7 mouse cellular contexts compared by ENCODE assay signal in the genomic region with DNA sequence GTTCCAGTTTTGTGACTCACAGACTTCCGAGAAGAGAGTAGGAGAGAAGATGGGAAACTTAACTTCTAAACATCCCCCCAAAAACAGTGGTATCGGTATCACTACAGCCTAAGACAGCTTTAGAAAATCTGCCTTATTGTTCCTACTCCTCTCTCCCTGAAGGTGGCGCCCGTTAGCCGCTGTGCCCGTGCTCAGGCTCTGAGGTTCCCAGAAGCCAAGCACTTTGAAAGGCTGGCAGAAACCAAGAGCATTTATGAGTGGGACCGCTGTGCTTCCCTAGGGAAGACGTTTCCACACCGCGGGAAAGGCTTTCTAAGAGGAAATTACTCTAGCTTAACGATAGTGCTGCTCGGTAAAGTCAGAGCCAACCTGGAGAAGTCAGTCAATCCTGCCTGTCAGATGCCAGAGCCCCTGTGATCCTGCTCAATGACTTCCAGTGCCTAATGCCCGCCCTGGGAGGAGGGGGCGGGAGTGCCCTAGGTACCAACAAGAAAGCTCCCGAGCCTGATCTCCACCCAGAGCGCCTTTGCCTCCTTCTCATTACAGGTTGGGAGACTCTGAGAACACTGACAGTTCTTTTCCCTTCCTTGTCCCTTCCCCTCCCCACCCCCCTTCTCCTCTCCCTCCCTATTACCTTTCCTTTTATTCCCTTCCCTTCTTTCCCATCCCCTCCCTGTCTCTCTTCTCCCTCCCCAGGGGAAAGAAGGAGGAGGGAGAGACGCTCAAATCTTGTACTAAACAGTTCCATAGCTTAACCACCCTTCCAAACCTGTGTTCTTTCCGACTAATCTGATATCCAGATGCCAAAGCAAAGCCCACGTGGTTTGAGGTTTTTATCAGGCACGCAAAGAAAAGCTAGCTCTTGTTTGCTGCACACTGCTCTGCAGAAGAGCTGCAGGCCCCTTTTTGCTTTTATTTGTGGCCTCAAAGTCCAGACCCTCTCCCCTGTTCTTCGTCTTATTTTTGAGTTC.
DNase-seq lines count a peak whose midpoint lies in the region; ATAC-seq and TF ChIP-seq lines count a peak whose summit lies in the region.

No protein-coding gene starts in this region.

- H3K4me2 ChIP-seq in embryonic facial prominence, embryonic 13.5 days = peak overlapping the region; percentile 76
- peak overlapping the region; percentile 60 for H3K4me2 ChIP-seq in midbrain, embryonic 13.5 days (replicated peaks)
- H3K4me2 ChIP-seq in stomach, embryonic 16.5 days (ENCODE audit: low read depth, low read length) = peak overlapping the region; percentile 61

- no peaks in the 10 kb centered on the region for H3K9me3 ChIP-seq in embryonic facial prominence, embryonic 13.5 days
- H3K9me3 ChIP-seq in midbrain, embryonic 13.5 days = no peaks in the 10 kb centered on the region
- H3K9me3 ChIP-seq in stomach, embryonic 16.5 days (replicated peaks; ENCODE audit: control insufficient read depth, low read length) = no peaks in the 10 kb centered on the region

- peak; percentile 14 to 43 for DNase-seq in adrenal gland, postnatal 4 days (ENCODE audit: low spot score in 2 of 2)
- DNase-seq in heart, adult 2 months = peak; percentile 60 to 66
- DNase-seq in kidney, adult 18-20 months = peak; percentile 75
- peak; percentile 75 to 77 for DNase-seq in left cerebral cortex, postnatal 36 days (ENCODE audit: low spot score in 2 of 2)

- peak overlapping the region; percentile 38 for H3K4me3 ChIP-seq in embryonic facial prominence, embryonic 13.5 days
- H3K4me3 ChIP-seq in heart, adult 2 months = peak overlapping the region; percentile 19; the same call in 1 of the 2 replicates
- peak overlapping the region; percentile 34 for H3K4me3 ChIP-seq in midbrain, embryonic 13.5 days (replicated peaks)
- H3K4me3 ChIP-seq in stomach, embryonic 16.5 days (replicated peaks; ENCODE audit: low read length) = peak overlapping the region; percentile 39

- peaks cover 26% of the 10 kb centered on the region for H3K4me1 ChIP-seq in embryonic facial prominence, embryonic 13.5 days
- H3K4me1 ChIP-seq in heart, adult 2 months (ENCODE audit: control insufficient read depth, insufficient read depth, low read length) = no peaks in the 10 kb centered on the region
- peaks cover 17% of the 10 kb centered on the region for H3K4me1 ChIP-seq in midbrain, embryonic 13.5 days (replicated peaks)
- H3K4me1 ChIP-seq in stomach, embryonic 16.5 days (ENCODE audit: control insufficient read depth, insufficient read depth, low read length) = 0 out of 2 replicates have a peak, but pooled peaks cover 6% of the 10 kb centered on the region

- peaks cover 3% of the 10 kb centered on the region; the same call in 1 of the 2 replicates for H3K27me3 ChIP-seq in embryonic facial prominence, embryonic 13.5 days
- no peaks in the 10 kb centered on the region for H3K27me3 ChIP-seq in heart, adult 2 months (ENCODE audit: control insufficient read depth, insufficient read depth, low read length)
- H3K27me3 ChIP-seq in midbrain, embryonic 13.5 days = peaks cover 3% of the 10 kb centered on the region; the same call in 1 of the 2 replicates
- no peaks in the 10 kb centered on the region for H3K27me3 ChIP-seq in stomach, embryonic 16.5 days (ENCODE audit: control insufficient read depth, insufficient read depth, low read length)

- peak; percentile 83 for ATAC-seq in embryonic facial prominence, embryonic 13.5 days (ENCODE audit: insufficient number of reproducible peaks, insufficient read depth, low FRiP score, low TSS enrichment, low read depth)
- ATAC-seq in midbrain, embryonic 13.5 days = peak; percentile 91
- ATAC-seq in stomach, embryonic 16.5 days (ENCODE audit: insufficient read depth, low FRiP score) = peak; percentile 76; the same call in 1 of the 2 replicates

- intact Hi-C loops in heart, adult 2 months (cut with DNase I) = loop anchor here (2.0 to 5.0 kb wide), 3 partner anchors 134 to 558 kb away; no protein-coding TSS in a partner anchor
- intact Hi-C loops in left cerebral cortex, postnatal 36 days (cut with DNase I) = loop anchor here (2.0 to 10.0 kb wide), 3 partner anchors 136 to 558 kb away; no protein-coding TSS in a partner anchor

- WGBS in embryonic facial prominence, embryonic 13.5 days = 2% methylated on average over 21 of the region's 21 CpGs
- WGBS in heart, adult 2 months = 6% methylated on average over 21 of the region's 21 CpGs
- 2% methylated on average over 21 of the region's 21 CpGs for WGBS in midbrain, embryonic 13.5 days
- 7% methylated on average over 21 of the region's 21 CpGs for WGBS in stomach, embryonic 16.5 days

- H3K9ac ChIP-seq in embryonic facial prominence, embryonic 13.5 days = peak overlapping the region; percentile 62
- H3K9ac ChIP-seq in heart, adult 2 months (ENCODE audit: low read depth, low read length) = no peak overlapping the region
- peak overlapping the region; percentile 51 for H3K9ac ChIP-seq in midbrain, embryonic 13.5 days (replicated peaks)
- peak overlapping the region; percentile 59 for H3K9ac ChIP-seq in stomach, embryonic 16.5 days (ENCODE audit: low read length)

- H3K79me2 ChIP-seq in heart, adult 2 months (replicated peaks; ENCODE audit: control insufficient read depth, insufficient read depth, low read length) = no peaks in the 10 kb centered on the region

- no peaks in the 10 kb centered on the region for H3K36me3 ChIP-seq in embryonic facial prominence, embryonic 13.5 days
- H3K36me3 ChIP-seq in heart, adult 2 months (ENCODE audit: control insufficient read depth, insufficient read depth, low read length) = no peaks in the 10 kb centered on the region
- no peaks in the 10 kb centered on the region for H3K36me3 ChIP-seq in midbrain, embryonic 13.5 days
- no peaks in the 10 kb centered on the region for H3K36me3 ChIP-seq in stomach, embryonic 16.5 days (ENCODE audit: control insufficient read depth, insufficient read depth, low read length)

- no peak for TF ChIP-seq EP300 in heart, adult 2 months (IDR thresholded peaks at IDR 0.05; ENCODE audit: insufficient read depth, low read depth, low read length)

- TF ChIP-seq POLR2A in heart, adult 2 months (IDR thresholded peaks at IDR 0.05; ENCODE audit: insufficient read depth, low read depth, low read length) = no peak

- peak; percentile 92 for TF ChIP-seq CTCF in heart, adult 2 months (IDR thresholded peaks at IDR 0.05)

- H3K27ac ChIP-seq in embryonic facial prominence, embryonic 13.5 days = peak overlapping the region; percentile 86
- H3K27ac ChIP-seq in heart, adult 2 months = no peak overlapping the region
- H3K27ac ChIP-seq in midbrain, embryonic 13.5 days = peak overlapping the region; percentile 44; the same call in 1 of the 2 replicates
- H3K27ac ChIP-seq in stomach, embryonic 16.5 days (ENCODE audit: low read length) = no peak overlapping the region

Comparison
In these comparisons a context has a peak if more than half of its experiments do, and no peak if none do; other contexts are left out.
1. H3K27ac ChIP-seq: peak in embryonic facial prominence, embryonic 13.5 days (single experiment) and midbrain, embryonic 13.5 days (single experiment); none in heart, adult 2 months (single experiment) and stomach, embryonic 16.5 days (single experiment).
2. Peak in every context shown above with its lines, with median percentiles within 50 percentile points of each other: DNase-seq, ATAC-seq, H3K4me2 ChIP-seq and H3K4me3 ChIP-seq.